Mouse (Mus musculus) small intestine, adult 2 months (tissue): Measurements from ENCODE around the gene Timm50. TPM values are rescaled to one million over a fixed set of nuclear protein-coding genes. Genes with fewer than 3 reads are reported as not detected.

Source experiments
- H3K27ac ChIP-seq: fragments of 200-500 bp; 2 replicates; pipeline ENCODE4 v1.5.1; 2012; ENCODE audit warnings: low read depth, low read length, control low read depth, inconsistent platforms; ENCODE audit not compliant: insufficient read depth
- H3K27me3 ChIP-seq: fragments of 200-500 bp; 2 replicates; pipeline ENCODE4 v1.6.1; 2012; ENCODE audit warnings: mild to moderate bottlenecking, moderate library complexity, low read length, inconsistent platforms; ENCODE audit not compliant: control insufficient read depth, insufficient read depth
- H3K36me3 ChIP-seq: fragments of 200-500 bp; 2 replicates; pipeline ENCODE4 v1.6.1; 2012; ENCODE audit warnings: mild to moderate bottlenecking, low read length, control low read depth, inconsistent platforms; ENCODE audit not compliant: control insufficient read depth, insufficient read depth
- H3K4me1 ChIP-seq: fragments of 200-500 bp; 2 replicates; pipeline ENCODE4 v1.6.1; 2012; ENCODE audit warnings: low read length, inconsistent platforms, mixed read lengths; ENCODE audit not compliant: control insufficient read depth, insufficient read depth, insufficient read length
- H3K4me3 ChIP-seq: fragments of 200-500 bp; 2 replicates; pipeline ENCODE4 v1.5.1; 2012; ENCODE audit warnings: low read depth, mild to moderate bottlenecking, control low read depth, inconsistent platforms, low read length, moderate library complexity
- CTCF ChIP-seq: fragments of 200-500 bp; IDR thresholded peaks from 2 replicates; pipeline ENCODE4 v1.5.1; 2012; ENCODE audit warnings: low read depth, mild to moderate bottlenecking, control low read depth, inconsistent platforms, low read length, moderate library complexity, mixed read lengths; ENCODE audit not compliant: insufficient replicate concordance, insufficient read length; ENCODE audit errors: extremely low read depth
- POLR2A ChIP-seq: fragments of 200-500 bp; IDR thresholded peaks from 2 replicates; pipeline ENCODE4 v1.6.1; 2012; ENCODE audit warnings: low read depth, mild to moderate bottlenecking, control low read depth, inconsistent platforms, low read length, moderate library complexity
- WGBS: fragments of 180-500 bp; shearing (Covaris S2); methylation state at CpG from one replicate; pipeline ENCODE4 v1.1.7; 2018; 5-methylcytosine and 5-hydroxymethylcytosine counted together
- polyA plus RNA-seq: library from polyadenylated mRNA; depleted of rRNA; stranded (reverse); fragments of >200 nt; gene quantifications from 2 replicates; pipeline ENCODE4 v1.2.3, GENCODE M21; 2012; rRNA removed

Timm50 gene
- polyA plus RNA-seq, result 37.3 and 62.7 TPM in 2 replicates

DNA sequence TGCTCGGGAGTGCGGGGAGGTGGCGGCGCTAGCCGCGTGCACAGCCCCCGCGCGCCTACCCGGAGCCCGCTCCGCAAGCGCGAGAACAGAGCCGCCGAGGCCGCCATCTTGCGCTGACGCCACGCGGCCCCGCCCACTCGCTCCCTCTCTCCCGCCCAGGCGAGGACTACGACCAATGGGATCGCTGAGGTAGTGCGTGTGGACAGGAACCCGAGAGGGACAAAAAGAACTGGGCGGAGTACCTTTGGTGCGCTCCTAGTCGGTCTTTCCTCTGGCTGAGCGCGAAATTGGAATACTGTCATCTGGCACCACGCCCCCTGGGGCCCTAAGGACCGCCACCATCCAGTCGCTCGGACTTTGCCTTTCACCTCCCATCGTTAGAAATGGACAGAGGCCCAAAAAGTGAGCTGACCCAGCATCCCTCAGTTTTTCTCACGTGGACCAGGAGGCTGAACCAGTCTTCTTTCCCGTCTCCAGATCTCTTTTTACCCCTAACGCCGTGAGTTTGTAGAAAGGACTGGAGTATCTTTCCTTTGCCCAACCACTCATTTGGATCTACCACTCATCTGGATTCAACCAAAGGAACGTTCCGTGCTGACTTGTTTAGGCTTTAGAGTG is at the start of gene Timm50:
Gene Timm50 (minus strand): TSS at position 147 of the 618 bp plus-strand sequence.
- H3K36me3 ChIP-seq, result peaks cover 37% of the 10 kb centered on the region
- no peak within 1 kb of the TSS for H3K27ac ChIP-seq
- under 1% methylated on average over 45 of the region's 45 CpGs for WGBS
- no peaks in the 10 kb centered on the region for H3K27me3 ChIP-seq
- peaks cover 8% of the 10 kb centered on the region for H3K4me1 ChIP-seq
- TF ChIP-seq CTCF, result no peak
- peak; percentile 69 for TF ChIP-seq POLR2A
- H3K4me3 ChIP-seq, result peak within 1 kb of the TSS; percentile 91

DNA sequence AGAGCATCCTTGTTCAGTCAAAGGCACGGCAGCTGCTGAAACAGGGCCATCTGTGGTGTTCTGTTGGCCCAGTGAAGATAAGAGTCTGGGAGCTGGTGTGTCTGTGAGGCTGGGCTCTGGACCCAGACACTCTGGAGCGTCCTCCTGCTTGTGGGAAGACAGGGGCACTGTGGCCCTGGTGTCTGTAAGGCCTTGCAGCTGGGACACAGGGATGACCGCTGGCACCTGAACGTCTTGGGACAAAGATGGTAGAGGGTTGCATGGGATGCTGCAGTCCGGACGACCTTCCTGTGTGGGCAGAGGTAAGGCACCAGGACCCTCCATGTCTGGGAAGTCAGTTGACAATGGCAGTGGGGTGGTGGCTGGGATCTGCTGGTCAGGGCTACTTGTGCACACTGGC is 48.4 kb upstream of the Timm50 start:
- no peaks in the 10 kb centered on the region for H3K27me3 ChIP-seq
- H3K4me3 ChIP-seq, result no peak overlapping the region
- 92% methylated on average over 6 of the region's 6 CpGs for WGBS
- H3K27ac ChIP-seq, result no peak overlapping the region
- no peak for TF ChIP-seq CTCF
- TF ChIP-seq POLR2A, result no peak
- H3K36me3 ChIP-seq, result peaks cover 15% of the 10 kb centered on the region
- H3K4me1 ChIP-seq, result peaks cover 18% of the 10 kb centered on the region

DNA sequence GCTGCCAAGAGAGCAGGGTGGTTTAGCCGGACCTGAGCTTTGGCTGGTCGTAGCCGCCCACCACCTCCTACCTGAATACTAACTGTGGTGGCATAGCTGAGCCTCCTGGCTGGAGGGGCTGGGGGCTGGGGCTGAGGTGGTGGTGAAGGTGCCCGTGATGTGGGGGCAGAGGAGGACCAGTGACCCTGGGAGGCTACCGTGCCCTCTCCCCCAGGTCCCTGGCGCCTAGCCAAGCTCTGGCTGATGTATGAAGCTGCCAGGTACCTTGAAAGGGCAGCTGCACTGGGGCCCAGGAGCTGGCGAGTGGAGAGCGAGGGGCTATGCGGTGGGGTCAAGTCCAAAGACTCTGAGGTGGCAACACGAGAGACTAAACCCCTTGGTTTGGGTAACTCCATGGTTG is 48.0 kb upstream of the Timm50 start:
- peaks cover 18% of the 10 kb centered on the region for H3K4me1 ChIP-seq
- TF ChIP-seq POLR2A (no peak), CTCF (no peak)
- H3K27me3 ChIP-seq, result no peaks in the 10 kb centered on the region
- no peak overlapping the region for H3K4me3 ChIP-seq
- no peak overlapping the region for H3K27ac ChIP-seq
- 87% methylated on average over 10 of the region's 10 CpGs for WGBS
- peaks cover 14% of the 10 kb centered on the region for H3K36me3 ChIP-seq

DNA sequence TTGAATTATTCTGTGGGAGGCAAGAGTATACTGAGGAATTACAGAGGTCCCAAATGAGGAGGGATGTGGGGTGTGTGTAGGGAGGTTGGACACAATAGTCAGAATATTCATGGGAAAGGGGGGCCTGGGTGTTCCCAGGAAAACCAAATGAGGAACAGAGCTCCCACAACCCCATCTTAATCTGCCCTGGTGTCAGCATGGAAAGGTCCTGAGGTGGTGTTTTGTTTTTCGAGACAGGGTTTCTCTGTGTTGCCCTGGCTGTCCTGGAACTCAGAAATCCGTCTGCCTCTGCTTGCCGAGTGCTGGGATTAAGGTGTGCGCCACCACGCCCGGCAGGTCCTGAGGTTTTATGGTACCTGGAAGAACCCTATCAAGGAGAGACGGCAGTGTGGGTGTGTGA is 46.6 kb upstream of the Timm50 start:
- peaks cover 22% of the 10 kb centered on the region for H3K4me1 ChIP-seq
- peak overlapping the region; percentile 69 for H3K27ac ChIP-seq
- WGBS, result 20% methylated on average over 7 of the region's 7 CpGs
- H3K36me3 ChIP-seq, result peaks cover 13% of the 10 kb centered on the region
- H3K27me3 ChIP-seq, result no peaks in the 10 kb centered on the region
- TF ChIP-seq POLR2A, result no peak
- no peak for TF ChIP-seq CTCF
- H3K4me3 ChIP-seq, result no peak overlapping the region

DNA sequence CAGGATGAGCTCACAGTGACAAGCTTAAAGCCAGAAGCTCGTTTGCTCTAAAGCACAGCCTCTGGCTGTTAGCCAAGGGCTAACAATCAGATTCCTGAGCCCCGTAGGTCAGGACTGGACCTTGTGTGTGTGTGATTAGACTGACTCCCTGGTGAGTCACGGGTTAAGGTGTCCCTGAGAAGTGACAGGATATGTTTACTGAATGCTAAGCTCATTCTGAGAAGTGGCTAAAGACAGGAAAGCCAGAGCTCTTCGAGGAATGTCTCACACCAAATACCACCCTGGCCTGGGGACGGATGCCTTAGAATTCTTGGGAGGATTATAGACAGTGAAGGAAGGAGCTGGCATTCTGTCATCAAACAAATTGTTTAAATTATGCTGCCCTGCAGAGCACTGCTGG is 46.1 kb upstream of the Timm50 start:
- Histone ChIP-seq H3K4me3 (no peak overlapping the region), H3K4me1 (peaks cover 22% of the 10 kb centered on the region), H3K27me3 (no peaks in the 10 kb centered on the region), H3K27ac (peak overlapping the region; percentile 69), H3K36me3 (peaks cover 18% of the 10 kb centered on the region)
- TF ChIP-seq POLR2A (no peak), CTCF (no peak)
- WGBS, result 9% methylated on average over 5 of the region's 5 CpGs

DNA sequence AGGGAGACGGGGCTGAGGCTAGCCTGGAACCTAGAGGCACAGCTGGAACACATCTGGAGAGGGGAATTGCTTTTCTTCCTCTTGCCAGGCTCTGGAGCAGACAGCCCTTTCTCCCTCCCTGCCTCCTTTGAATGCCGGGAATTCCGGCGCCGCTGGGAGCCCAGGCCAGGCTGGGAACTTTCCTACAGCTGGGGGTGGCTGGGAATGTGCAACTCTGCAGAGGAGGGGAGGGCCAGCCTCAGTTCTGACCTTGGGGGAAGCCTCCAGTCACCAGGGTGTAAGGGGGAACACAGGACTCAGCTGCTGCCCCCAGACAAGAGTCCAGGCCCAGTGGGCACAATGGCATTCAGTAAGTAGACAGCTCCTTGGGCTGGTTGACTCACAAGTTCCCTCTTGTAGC is 45.1 kb upstream of the Timm50 start:
- H3K27ac ChIP-seq, result peak overlapping the region; percentile 69
- H3K36me3 ChIP-seq, result peaks cover 24% of the 10 kb centered on the region

DNA sequence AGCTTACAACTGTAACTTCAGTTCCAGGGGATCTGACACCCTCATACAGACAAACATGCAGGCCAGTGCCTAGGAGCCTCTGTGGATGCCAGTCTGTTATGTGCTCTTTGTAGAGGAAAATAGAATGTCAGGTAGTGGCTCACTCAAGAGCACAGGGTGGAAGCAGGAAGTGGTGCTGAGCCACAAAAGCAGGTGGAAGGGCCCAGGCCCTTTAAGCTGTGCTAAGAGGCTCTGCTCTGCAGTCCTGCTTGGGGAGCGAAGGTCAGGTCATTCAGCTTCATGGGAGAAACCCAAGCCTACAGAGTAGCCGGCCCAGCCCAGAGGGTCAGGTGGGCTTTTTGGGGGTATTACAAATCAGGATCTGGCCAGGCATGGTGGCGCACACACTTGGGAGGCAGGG is 43.3 kb upstream of the Timm50 start:
- Histone ChIP-seq H3K27ac (no peak overlapping the region), H3K27me3 (no peaks in the 10 kb centered on the region), H3K4me3 (no peak overlapping the region), H3K36me3 (peaks cover 21% of the 10 kb centered on the region), H3K4me1 (peaks cover 25% of the 10 kb centered on the region)
- TF ChIP-seq POLR2A (no peak), CTCF (no peak)
- 71% methylated on average over 3 of the region's 3 CpGs for WGBS

More for the DNA sequence above, 45.1 kb upstream of the Timm50 start:
- 31% methylated on average over 5 of the region's 5 CpGs for WGBS
- Histone ChIP-seq H3K4me3 (no peak overlapping the region), H3K4me1 (peaks cover 22% of the 10 kb centered on the region), H3K27me3 (no peaks in the 10 kb centered on the region)
- TF ChIP-seq POLR2A (no peak), CTCF (no peak)
